Mouse (Mus musculus): ENCODE data around the gene Cwc25. TPM values are rescaled to one million over a fixed set of nuclear protein-coding genes. Genes with fewer than 3 reads are reported as not detected.
A peak's percentile ranks its signal among the peaks of the same experiment; 100 is the strongest.

The Cwc25 gene
- total RNA-seq, 4 experiments from 2014 or later, result 17.0 to 20.6 (median 19.1) TPM

DNA sequence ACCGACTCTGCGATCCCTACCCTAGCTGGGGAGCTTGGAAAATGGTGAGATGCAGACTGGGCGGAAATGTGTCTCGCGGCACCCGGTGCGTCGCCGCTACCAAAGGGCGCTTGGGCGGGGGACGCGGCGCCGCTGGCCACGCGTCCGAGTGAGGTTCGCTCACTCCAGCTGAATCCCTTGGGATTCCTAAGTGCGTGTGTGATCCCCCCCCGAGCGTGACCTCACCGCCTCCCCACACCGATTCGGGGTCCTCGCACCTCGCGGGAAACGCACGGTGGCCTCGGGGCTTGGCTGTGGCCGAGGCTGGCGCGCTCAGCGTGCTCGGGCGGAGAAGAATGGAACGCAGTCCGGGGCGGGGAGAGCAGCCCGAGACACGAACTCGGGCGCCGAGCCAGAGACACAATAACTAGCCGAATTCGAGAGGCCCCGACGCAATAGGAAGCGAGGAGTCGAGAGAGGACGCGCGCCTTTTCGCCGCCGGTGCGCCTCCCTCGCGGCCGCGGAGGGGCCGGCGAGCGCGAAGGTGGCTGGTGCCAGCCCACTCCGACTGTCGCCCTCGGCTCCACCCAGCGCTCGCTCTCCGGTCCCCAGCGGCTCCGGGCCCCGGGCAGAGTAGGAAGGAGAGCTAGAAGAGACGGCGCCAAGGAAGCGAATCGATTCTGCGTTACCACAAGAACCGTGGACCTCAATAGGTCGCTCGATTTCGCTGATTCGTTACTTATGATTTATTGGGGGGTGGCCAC, 66.2 kb downstream of the Cwc25 start, which contains the start of gene Pcgf2:
Gene Pcgf2 (minus strand): TSS at position 495 of the 743 bp plus-strand sequence.
- DNase-seq (ENCODE audit: low spot score in 2 of 2), result peak; percentile 65 to 67

GRCm38 (mm10) chr11:97699626-97700002, 66.7 kb downstream of the Cwc25 start:
- DNase-seq (ENCODE audit: low spot score in 2 of 2), result peak in 1 of 2 experiments; percentile 88

DNA sequence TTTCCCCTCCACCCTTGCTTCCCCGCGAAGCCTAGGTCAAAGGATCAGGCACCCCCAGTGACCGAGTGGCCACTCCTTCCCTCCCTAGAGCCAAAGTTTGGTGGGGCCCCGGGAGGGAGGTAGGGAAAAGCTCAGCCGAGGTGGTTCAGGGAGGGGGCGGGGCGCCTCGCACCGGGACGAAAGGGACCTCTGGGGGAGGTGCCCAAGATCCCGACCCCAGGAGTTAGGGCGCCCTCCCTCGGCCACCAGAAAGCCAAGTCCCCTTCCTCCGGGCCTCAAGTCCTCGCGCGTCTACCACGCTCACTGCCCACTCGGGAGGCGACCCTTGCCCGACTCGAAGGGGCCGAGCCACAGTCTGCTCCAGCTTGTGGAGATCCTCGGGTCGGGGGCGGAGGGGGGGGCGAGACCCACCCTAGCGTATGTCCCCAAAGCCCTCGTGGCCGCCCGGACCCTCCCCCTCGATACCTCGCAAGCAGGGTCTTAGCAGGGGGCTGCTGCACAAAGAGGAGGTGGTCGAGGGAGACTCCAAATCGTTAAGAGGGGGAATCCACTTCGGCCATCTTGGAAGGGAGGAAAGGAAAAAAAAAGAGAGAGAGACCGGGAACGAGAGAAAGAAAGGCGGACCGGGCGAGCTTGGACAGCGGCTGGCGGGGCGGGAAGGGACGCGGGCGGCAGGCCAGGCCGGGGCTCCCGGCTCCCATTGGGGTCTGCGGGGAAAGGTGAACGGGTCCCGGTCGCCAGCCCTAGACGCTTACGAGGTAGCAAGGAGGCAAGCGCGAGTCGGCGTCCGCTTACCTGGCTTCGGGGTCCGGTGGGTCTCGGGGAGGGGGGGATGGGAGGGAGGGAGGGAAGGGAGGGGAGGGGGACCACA, 67.4 kb downstream of the Cwc25 start:
- peak in 1 of 2 experiments; percentile 52 for DNase-seq (ENCODE audit: low spot score in 2 of 2)

DNA sequence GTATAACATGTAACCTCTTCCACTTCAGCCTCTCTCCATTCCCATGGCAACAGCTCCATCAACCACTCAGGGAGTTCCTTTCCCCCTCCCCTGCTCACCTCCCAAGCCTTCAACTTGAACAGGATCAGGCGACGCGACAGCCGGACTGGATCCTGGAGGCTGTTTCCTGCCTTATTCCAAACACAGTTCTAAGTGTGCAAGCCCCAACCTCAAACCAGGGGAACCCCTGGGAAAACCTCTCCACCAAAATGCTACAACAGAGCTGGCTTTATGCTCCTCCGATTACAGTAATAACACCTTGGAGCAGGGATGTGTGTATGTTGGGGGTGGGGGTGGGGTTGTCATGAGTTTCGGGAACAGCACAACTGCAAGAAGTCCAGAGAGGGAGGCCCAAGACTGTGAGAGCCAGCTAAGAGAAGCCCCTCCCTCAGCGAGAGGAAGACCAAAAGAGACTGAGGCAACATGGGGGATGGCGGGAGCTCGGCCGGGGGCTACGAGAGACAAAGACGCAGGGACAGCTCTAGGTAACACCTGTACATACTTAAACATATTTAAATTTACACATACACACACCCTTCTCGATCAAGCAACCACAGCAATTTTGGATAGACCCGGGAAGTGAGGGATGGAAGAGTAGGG, 68.3 kb downstream of the Cwc25 start:
- no peak for DNase-seq (ENCODE audit: low spot score in 2 of 2)

DNA sequence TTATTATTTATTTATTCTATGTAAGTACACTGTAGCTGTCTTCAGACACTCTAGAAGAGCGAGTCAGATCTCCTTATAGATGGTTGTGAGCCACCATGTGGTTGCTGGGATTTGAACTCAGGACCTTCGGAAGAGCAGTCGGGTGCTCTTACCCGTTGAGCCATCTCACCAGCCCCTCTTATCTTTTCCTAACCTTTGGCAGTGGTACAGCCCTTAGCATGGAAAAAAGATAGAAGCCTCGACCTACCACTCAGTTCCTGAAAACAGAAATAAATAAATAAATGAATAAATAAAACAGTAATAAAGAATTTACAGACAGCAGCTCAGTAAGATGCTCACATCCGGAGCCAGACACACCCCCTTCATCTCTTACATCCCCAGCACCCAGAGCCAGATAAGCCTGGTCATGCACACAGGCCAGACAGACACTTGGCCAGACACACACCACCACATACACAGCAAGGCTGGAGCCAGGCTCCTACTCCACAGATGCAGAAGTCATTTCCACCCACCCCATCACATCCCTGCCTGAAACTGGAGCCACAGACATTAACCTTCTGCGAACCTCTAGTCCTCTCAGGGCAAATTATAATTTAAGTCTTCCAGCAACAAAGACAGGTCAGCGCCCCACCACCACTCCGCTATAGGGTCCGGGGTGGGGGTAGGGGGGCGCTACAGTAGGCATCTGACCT, 69.0 kb downstream of the Cwc25 start:
- no peak for DNase-seq (ENCODE audit: low spot score in 2 of 2)

DNA sequence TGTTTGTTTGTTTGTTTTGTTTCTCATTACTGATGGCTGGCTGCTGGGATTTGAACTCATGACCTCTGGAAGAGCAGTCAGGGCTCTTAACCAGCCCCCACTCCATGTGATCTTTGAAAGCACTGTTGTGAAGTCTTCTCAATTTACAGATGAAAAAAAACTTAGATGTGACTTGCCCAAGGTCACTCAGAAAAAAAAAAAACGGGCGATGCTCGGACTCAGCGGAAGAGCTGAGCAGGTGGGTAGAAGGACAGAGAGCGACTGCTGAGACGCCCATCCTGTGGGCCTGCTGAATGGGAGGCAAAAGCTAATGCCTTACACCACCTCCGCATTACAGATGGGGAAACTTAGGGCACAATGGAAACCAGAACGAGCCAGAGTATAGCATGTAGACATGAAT, 69.7 kb downstream of the Cwc25 start:
- no peak for DNase-seq (ENCODE audit: low spot score in 2 of 2)

- DNase-seq (ENCODE audit: low spot score in 2 of 2), result no peak
Measured at GRCm38 (mm10) chr11:97695712-97696401, 70.5 kb downstream of the Cwc25 start.

Small RNAs within 50 kb of the gene (microRNA-seq; reads per million reads assigned to microRNA genes)
- 0.66 to 0.84 reads per million in 2 experiments for gene Mir8102

Other genes starting within 250 kb of the Cwc25 start
- 100 to 1,000 TPM; 255 to 270 (median 262) TPM for gene Srcin1, start 190.4 kb downstream of the Cwc25 start, total RNA-seq (2022)
- gene Epop, start 136.9 kb downstream of the Cwc25 start, total RNA-seq (2022), result 10 to 100 TPM; 65.6 to 80.8 (median 72.9) TPM
- gene Mllt6, start 103.1 kb downstream of the Cwc25 start, total RNA-seq (2022), result 100 to 1,000 TPM; 141 to 184 (median 161) TPM
- 10 to 100 TPM; 44.0 to 61.2 (median 54.6) TPM for gene Cisd3, start 80.7 kb downstream of the Cwc25 start, total RNA-seq (2022)
- 10 to 100 TPM; 35.3 to 39.6 (median 37.6) TPM for gene Pcgf2, start 66.1 kb downstream of the Cwc25 start, total RNA-seq (2022)
- gene Psmb3, start 63.2 kb downstream of the Cwc25 start, total RNA-seq (2022), result 100 to 1,000 TPM; 117 to 140 (median 132) TPM
- 100 to 1,000 TPM; 109 to 123 (median 110) TPM for gene Pip4k2b, start 21.9 kb downstream of the Cwc25 start, total RNA-seq (2022)
- gene 1700001P01Rik, start 9.4 kb upstream of the Cwc25 start, total RNA-seq (2022), result 1 to 10 TPM in 1 of 4 experiments, under 1 TPM in 2, not detected in 1; 0.65 to 1.2 (median 0.84) TPM
- gene Rpl23, start 15.9 kb upstream of the Cwc25 start, total RNA-seq (2022), result 100 to 1,000 TPM; 331 to 461 (median 392) TPM
- gene Lasp1, start 32.4 kb upstream of the Cwc25 start, total RNA-seq (2022), result 100 to 1,000 TPM; 138 to 169 (median 155) TPM
- 10 to 100 TPM; 73.0 to 83.2 (median 79.8) TPM for gene B230217C12Rik, start 74.2 kb upstream of the Cwc25 start, total RNA-seq (2022)
- 1 to 10 TPM; 2.1 to 3.2 (median 2.9) TPM for gene Fbxo47, start 117.6 kb upstream of the Cwc25 start, total RNA-seq (2022)
- gene Plxdc1, start 219.9 kb upstream of the Cwc25 start, total RNA-seq (2022), result 10 to 100 TPM; 41.2 to 46.2 (median 43.9) TPM
- 1 to 10 TPM; 1.5 to 2.1 (median 1.7) TPM for gene Arl5c, start 229.6 kb upstream of the Cwc25 start, total RNA-seq (2022)

Data from left cerebral cortex, adult 8-10 months (tissue).